Mouse (Mus musculus): ENCODE results near the gene Fgfr2. TPM values are rescaled to one million over a fixed set of nuclear protein-coding genes. Genes with fewer than 3 reads are reported as not detected.
A peak's percentile ranks its signal among the peaks of the same experiment; 100 is the strongest.

The Fgfr2 gene
- polyA plus RNA-seq, 1 experiment from 2014 or later = 47.9 TPM

DNA sequence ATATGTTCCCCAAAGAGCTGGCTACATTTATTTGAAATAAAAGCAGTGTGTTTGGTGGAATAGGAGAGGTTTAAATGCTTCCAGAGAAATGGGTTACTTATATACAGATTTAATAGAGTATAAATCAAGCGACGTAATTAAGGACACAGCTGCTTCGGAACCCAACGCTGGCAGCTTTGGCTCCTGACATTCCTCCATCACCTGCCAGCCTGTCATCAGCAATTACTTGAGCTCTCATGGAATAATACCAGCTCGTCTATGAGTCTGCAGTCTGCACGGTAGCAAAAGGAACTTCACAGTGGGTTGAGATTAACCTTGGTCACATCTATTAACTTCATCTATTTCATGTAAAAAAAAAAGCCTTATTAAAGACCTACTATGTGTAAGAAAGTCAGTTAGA is 1326.0 kb downstream of the Fgfr2 start:
- Histone ChIP-seq H3K36me3 (ENCODE audit: poor library complexity, severe bottlenecking) (no peaks in the 10 kb centered on the region), H3K27me3 (peaks cover 84% of the 10 kb centered on the region), H3K9ac (no peak overlapping the region), H3K9me3 (replicated peaks) (no peaks in the 10 kb centered on the region), H3K27ac (no peak overlapping the region), H3K4me3 (no peak overlapping the region), H3K4me1 (no peaks in the 10 kb centered on the region), H3K4me2 (no peak overlapping the region)
- 55% methylated on average over 6 of the region's 6 CpGs for WGBS
- no peak for ATAC-seq

DNA sequence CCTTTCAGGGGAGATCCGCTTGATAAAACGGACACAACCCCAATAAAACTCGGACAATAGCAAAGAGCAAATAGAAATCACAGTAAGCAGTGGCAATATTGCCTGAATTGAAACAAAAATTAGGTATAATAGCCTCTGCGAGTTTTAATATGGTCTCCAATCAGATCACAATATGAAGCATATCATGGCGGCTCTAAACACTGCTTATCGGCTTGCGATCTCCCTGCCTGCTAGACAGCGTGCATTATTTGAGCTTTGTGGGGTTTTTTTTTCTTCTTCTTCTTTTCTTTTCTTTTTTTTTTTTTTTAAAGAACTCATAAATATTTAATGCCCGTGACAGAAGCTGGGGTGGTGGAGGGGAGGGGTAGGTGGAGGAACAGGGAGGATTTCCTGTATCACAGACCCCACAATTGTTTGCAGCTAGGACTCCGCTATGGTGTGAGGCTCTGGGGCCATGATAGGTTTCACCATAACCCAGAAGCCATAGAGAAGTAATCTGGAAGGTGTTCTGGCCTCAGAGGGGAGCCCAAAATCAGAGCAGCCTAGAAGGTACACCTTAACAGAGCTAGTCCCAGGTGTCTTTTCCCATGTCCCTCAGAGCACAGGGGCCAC is 1334.4 kb downstream of the Fgfr2 start:
- H3K4me2 ChIP-seq = 0 out of 2 replicates have a peak overlapping the region, but pooled peaks have one; percentile 6
- peaks cover 12% of the 10 kb centered on the region for H3K4me1 ChIP-seq
- H3K9ac ChIP-seq = no peak overlapping the region
- peaks cover 88% of the 10 kb centered on the region for H3K27me3 ChIP-seq
- no peak overlapping the region for H3K4me3 ChIP-seq
- WGBS = 51% methylated on average over 10 of the region's 10 CpGs
- H3K36me3 ChIP-seq (ENCODE audit: poor library complexity, severe bottlenecking) = no peaks in the 10 kb centered on the region
- H3K27ac ChIP-seq = no peak overlapping the region
- ATAC-seq = no peak
- H3K9me3 ChIP-seq (replicated peaks) = no peaks in the 10 kb centered on the region

DNA sequence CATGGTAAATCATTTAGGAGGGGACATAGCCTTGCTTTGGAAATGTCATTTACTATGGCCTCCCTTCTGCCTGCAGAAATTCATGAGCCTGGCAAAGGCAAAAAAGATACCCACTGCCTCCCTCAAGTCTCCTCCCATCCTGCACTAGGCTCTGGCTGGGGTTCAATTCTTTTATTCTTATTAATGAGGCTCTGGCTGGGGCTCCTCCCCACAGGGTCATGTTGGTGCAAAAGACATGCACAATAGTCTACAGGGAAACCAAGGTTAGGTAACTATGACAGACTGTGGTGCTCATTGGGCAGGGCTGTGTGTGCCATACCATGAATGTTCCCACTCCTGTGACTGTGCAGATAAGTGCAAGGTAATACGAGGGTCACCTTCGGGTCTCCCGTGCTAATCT is 1337.4 kb downstream of the Fgfr2 start:
- Histone ChIP-seq H3K36me3 (ENCODE audit: poor library complexity, severe bottlenecking) (no peaks in the 10 kb centered on the region), H3K9me3 (replicated peaks) (0 out of 2 replicates have a peak, but pooled peaks cover 3% of the 10 kb centered on the region), H3K4me2 (no peak overlapping the region), H3K4me3 (no peak overlapping the region), H3K4me1 (peaks cover 19% of the 10 kb centered on the region), H3K27ac (no peak overlapping the region), H3K27me3 (peaks cover 93% of the 10 kb centered on the region), H3K9ac (no peak overlapping the region)
- no peak; the same call in 1 of the 2 replicates for ATAC-seq
- 90% methylated on average over 3 of the region's 3 CpGs for WGBS

DNA sequence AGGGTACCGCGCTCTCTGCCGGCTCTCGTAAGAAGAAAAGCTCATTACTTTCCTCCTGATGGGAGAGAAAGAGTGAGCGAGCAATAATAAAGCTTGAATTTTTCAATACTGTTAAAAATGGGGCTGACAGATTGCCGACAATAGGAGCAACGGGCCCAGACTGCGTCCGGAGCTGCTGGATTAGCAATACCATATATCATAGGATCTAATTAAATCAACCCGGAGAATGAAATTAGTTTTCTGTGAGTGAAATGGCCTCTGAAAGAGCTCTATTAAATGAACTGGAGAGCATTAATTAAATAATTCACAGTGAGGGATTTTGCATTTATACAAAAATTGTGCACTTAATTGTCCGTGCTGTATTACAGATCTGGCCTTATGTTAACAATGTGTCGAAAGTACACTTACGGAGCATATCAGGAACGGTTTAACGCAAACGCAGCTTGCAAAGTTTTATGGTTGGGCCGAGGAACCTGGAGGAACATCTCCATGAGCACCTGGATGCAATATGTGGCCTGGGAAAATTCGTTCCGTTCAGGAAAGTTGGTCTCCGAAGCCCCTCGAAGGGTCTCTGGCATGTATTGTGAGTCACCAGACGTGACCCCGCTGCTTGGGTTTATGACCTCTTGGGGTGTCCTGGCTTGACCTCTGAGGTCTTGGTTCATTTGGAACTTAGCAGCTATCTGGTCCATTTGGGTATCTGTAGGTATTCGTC is 1344.7 kb downstream of the Fgfr2 start:
- H3K27ac ChIP-seq = no peak overlapping the region
- ATAC-seq = peak; percentile 16; the same call in 1 of the 2 replicates
- peaks cover 90% of the 10 kb centered on the region for H3K27me3 ChIP-seq

DNA sequence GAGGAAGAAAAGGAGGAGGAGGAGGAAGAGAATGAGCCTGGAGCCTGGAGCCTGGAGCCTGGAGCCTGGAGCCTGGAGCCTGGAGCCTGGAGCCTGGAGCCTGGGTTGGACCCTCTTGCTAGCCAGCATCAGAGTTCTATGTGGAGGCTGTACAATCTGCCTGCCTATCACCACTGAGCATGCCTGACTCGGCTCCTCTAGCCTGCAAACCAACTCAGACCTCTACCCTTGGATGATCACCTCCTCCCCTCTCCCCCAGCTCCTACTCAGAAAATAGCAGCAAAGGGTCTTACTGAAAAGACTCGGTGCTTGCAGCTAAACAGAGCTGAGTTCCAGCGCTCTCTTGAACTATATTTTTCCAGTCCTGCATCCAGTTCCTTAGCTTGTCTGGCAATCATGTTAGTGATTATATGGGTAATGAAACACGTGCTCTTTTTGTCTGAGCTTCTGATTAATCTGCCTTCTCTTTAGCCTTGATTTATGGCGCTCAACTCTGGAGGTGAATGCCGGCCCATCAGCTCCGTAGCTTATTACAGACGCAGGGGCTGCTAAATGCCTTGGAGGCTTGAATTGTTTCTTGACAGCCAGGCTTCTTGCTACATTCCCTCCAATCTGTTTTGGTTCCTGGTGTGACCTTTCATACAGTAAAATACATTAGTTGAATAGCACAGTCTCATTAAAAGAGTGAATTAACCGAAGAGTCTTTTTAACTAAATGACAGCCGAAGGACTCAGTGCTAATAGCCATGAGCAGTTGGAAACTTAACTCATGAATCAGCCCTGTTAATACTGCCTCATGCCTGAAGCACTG is 1345.5 kb downstream of the Fgfr2 start:
- Histone ChIP-seq H3K9me3 (replicated peaks) (0 out of 2 replicates have a peak, but pooled peaks cover 3% of the 10 kb centered on the region), H3K4me2 (peak overlapping the region; percentile 33), H3K9ac (no peak overlapping the region), H3K4me1 (peaks cover 28% of the 10 kb centered on the region), H3K4me3 (no peak overlapping the region), H3K27me3 (peaks cover 88% of the 10 kb centered on the region), H3K36me3 (ENCODE audit: poor library complexity, severe bottlenecking) (no peaks in the 10 kb centered on the region), H3K27ac (peak overlapping the region; percentile 10; the same call in 1 of the 2 replicates)
- ATAC-seq = peak; percentile 95
- 5% methylated on average over 10 of the region's 10 CpGs for WGBS

More for the DNA sequence above, 1344.7 kb downstream of the Fgfr2 start:
- Histone ChIP-seq H3K9me3 (replicated peaks) (0 out of 2 replicates have a peak, but pooled peaks cover 3% of the 10 kb centered on the region), H3K4me3 (no peak overlapping the region), H3K4me2 (peak overlapping the region; percentile 17; the same call in 1 of the 2 replicates), H3K36me3 (ENCODE audit: poor library complexity, severe bottlenecking) (no peaks in the 10 kb centered on the region), H3K9ac (no peak overlapping the region), H3K4me1 (peaks cover 34% of the 10 kb centered on the region)
- WGBS = 32% methylated on average over 24 of the region's 24 CpGs

DNA sequence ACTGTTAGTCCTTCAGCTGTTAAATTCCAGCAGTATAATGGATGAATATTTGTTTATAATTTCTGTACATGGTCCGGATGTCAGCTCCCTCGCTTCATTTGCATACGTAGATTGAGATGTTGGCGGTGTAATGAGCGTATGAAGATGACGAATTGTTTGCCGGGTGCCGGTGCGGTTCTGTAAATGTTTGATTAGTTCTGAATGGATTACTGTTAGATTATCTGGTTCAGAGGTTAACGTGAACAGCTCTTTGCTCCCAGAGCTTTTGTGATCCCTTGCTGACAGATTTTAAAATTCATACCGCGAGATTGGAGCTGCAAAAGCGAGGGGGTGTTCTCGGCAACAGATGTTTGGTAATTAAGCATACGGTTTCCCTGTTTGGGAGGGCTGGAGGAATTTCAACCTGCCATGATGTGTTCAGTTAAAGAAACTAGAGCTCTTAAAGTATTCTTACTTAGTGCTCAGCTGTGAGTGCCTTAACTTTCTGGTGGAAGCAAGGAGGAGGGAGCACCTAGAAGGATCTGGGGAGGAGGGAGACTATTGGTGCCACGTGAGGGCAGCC is 1346.9 kb downstream of the Fgfr2 start:
- no peaks in the 10 kb centered on the region for H3K36me3 ChIP-seq (ENCODE audit: poor library complexity, severe bottlenecking)
- WGBS = 46% methylated on average over 16 of the region's 16 CpGs
- 0 out of 2 replicates have a peak, but pooled peaks cover 3% of the 10 kb centered on the region for H3K9me3 ChIP-seq (replicated peaks)
- no peak overlapping the region for H3K4me3 ChIP-seq
- H3K4me2 ChIP-seq = no peak overlapping the region
- peaks cover 88% of the 10 kb centered on the region for H3K27me3 ChIP-seq
- no peak overlapping the region for H3K27ac ChIP-seq
- H3K9ac ChIP-seq = no peak overlapping the region
- peaks cover 28% of the 10 kb centered on the region for H3K4me1 ChIP-seq
- no peak for ATAC-seq

DNA sequence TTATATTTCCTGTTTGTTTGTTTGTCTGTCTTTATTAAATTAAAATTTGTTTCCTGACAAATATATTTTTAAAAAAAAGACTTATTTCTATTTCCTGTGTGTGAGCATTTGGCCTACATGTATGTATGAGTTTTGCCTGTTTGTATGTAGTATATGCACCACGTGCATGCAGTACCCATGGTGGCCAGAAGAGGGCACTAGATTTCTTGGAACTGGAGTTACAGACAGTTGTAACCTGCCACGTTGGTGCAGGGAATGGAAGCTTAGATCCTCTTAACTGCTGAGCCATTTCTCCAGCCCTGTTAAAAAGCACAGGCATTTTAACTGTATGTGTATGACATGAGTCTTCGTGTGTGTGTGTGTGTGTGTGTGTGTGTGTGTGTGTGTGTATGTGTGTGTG is 1365.2 kb downstream of the Fgfr2 start:
- no peak overlapping the region for H3K4me3 ChIP-seq
- H3K9ac ChIP-seq = no peak overlapping the region
- H3K36me3 ChIP-seq (ENCODE audit: poor library complexity, severe bottlenecking) = no peaks in the 10 kb centered on the region
- H3K4me2 ChIP-seq = no peak overlapping the region
- ATAC-seq = no peak
- 86% methylated on average over 3 of the region's 3 CpGs for WGBS
- peaks cover 8% of the 10 kb centered on the region for H3K9me3 ChIP-seq (replicated peaks)
- H3K27me3 ChIP-seq = peaks cover 52% of the 10 kb centered on the region
- no peaks in the 10 kb centered on the region for H3K4me1 ChIP-seq
- no peak overlapping the region for H3K27ac ChIP-seq

DNA sequence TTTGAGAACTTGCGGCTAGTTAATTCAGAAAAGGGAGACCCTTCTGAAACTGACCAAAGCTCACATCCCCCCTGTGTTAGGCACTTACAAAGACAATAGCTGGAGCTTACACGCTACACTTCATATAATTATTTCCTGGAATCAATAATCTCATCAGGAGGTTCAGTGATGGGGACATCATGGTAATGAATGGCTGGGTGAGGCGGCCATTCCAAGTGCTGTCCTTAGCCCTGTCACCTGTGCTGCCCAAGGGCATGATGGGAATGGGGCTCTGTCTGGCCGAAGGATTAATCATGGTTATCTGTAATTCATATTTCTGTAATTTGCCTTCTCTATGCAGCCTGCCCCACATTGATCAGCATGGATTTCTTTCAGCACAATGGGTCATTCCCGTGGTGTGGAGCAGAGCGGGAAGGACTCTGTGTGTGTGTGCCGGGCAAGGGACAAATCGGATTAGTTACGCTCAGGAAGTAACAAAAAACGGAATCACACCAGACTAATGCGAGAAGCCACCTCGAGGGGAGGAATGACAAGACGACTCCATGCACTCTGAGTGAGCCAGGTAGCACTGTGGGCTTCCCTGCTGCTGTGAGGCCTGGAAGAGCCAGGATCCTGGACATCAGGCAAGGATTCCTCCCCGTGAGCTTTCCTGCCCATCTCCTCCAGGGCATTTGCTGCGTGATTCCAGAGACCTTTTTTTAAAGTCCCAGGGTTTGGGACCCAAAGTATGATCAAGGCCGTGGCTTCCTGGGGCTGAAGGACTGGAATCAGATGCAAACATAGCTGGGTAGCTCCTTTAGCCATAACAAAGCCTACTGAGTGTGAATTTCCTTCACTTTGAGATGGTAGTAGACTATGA is 1375.8 kb downstream of the Fgfr2 start:
- Histone ChIP-seq H3K4me3 (no peak overlapping the region), H3K27me3 (peaks cover 94% of the 10 kb centered on the region), H3K9me3 (replicated peaks) (no peaks in the 10 kb centered on the region), H3K27ac (no peak overlapping the region), H3K36me3 (ENCODE audit: poor library complexity, severe bottlenecking) (no peaks in the 10 kb centered on the region), H3K9ac (no peak overlapping the region), H3K4me1 (peaks cover 13% of the 10 kb centered on the region), H3K4me2 (no peak overlapping the region)
- WGBS = 23% methylated on average over 16 of the region's 16 CpGs
- ATAC-seq = no peak

DNA sequence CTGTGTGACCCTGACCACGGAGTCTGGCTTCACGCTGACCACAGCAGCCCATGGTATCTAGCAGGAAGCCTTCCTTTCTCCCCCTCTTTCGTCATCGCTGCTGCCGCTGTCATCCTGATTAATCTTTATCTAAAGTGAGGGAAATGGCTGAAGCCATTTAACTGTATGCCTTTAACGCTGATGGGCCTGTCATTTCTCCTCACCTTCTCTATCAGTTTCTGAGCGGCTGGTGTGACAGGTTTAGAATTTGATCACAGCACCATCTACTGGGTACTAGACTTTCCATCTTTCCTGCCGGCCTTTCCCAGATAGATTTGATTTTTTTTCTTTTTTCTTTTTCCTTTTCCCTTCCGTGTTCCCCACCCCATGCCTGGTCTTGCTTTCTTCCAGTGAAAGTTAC is 1376.4 kb downstream of the Fgfr2 start:
- Histone ChIP-seq H3K9me3 (replicated peaks) (no peaks in the 10 kb centered on the region), H3K36me3 (ENCODE audit: poor library complexity, severe bottlenecking) (no peaks in the 10 kb centered on the region), H3K9ac (no peak overlapping the region), H3K27me3 (peaks cover 96% of the 10 kb centered on the region), H3K4me3 (no peak overlapping the region), H3K4me2 (no peak overlapping the region), H3K27ac (no peak overlapping the region), H3K4me1 (peaks cover 13% of the 10 kb centered on the region)
- no peak for ATAC-seq
- WGBS = 29% methylated on average over 9 of the region's 9 CpGs

DNA sequence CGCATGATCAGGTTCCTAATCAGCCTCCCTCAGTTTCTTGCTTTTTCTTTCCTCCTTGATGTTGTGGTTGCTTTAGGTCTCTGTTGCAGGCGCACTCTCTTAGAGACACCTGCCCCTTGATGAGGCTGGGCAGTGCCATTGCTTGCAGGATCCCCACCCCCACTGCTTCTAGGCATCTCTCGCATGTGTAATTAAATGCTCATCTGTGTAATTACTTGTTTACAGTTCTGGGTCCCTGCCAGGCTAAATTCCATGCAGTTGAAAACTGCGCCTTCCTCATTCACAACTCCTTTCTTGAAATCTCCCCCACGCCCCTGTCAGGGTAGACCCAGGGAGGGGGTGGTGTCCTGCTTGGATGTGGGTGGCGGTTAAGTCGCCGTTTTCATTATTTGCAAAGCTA is 1380.0 kb downstream of the Fgfr2 start:
- peak; percentile 27; the same call in 1 of the 2 replicates for ATAC-seq
- peaks cover 13% of the 10 kb centered on the region for H3K4me1 ChIP-seq

More for the DNA sequence above, 1380.0 kb downstream of the Fgfr2 start:
- Histone ChIP-seq H3K27me3 (peaks cover 97% of the 10 kb centered on the region), H3K4me2 (no peak overlapping the region), H3K36me3 (ENCODE audit: poor library complexity, severe bottlenecking) (no peaks in the 10 kb centered on the region), H3K4me3 (no peak overlapping the region), H3K9ac (no peak overlapping the region), H3K9me3 (replicated peaks) (no peaks in the 10 kb centered on the region), H3K27ac (no peak overlapping the region)
- 33% methylated on average over 8 of the region's 8 CpGs for WGBS

Measured in forebrain, embryonic 13.5 days (tissue).